Mouse (Mus musculus) urinary bladder, postnatal 4 days (tissue): ENCODE results near the gene Arhgap23.

ENCODE experiments used
- DNase-seq, 2 experiments: peaks; one replicate each; pipeline ENCODE4 v3.0.0; 2021 to 2022; ENCODE audit warnings: low spot score in 2 of 2

The Arhgap23 gene

GRCm38 (mm10) chr11:97406094-97406951 lies 9.0 kb upstream of the Arhgap23 start:
- DNase-seq = peak in 1 of 2 experiments; percentile 44

GRCm38 (mm10) chr11:97407456-97407855 lies 7.9 kb upstream of the Arhgap23 start:
- DNase-seq = no peak

GRCm38 (mm10) chr11:97408171-97408570 lies 7.2 kb upstream of the Arhgap23 start:
- peak; percentile 57 to 80 for DNase-seq

GRCm38 (mm10) chr11:97410958-97411357 lies 4.4 kb upstream of the Arhgap23 start:
- DNase-seq = no peak

- DNase-seq = no peak
Measured at GRCm38 (mm10) chr11:97412117-97412516, 3.2 kb upstream of the Arhgap23 start.

GRCm38 (mm10) chr11:97412808-97413347 lies 2.5 kb upstream of the Arhgap23 start:
- no peak for DNase-seq

GRCm38 (mm10) chr11:97415712-97416636 lies 641 bp downstream of the Arhgap23 start:
- peak in 1 of 2 experiments; percentile 65 for DNase-seq

GRCm38 (mm10) chr11:97416637-97417035 lies 1.3 kb downstream of the Arhgap23 start:
- DNase-seq = no peak

GRCm38 (mm10) chr11:97418834-97419539 lies 3.7 kb downstream of the Arhgap23 start:
- DNase-seq = no peak

- DNase-seq = no peak
Measured at GRCm38 (mm10) chr11:97419540-97419900, 4.2 kb downstream of the Arhgap23 start.

- no peak for DNase-seq
Measured at GRCm38 (mm10) chr11:97422507-97422906, 7.2 kb downstream of the Arhgap23 start.

GRCm38 (mm10) chr11:97424092-97424692 lies 8.9 kb downstream of the Arhgap23 start:
- DNase-seq = no peak

GRCm38 (mm10) chr11:97424802-97425201 lies 9.5 kb downstream of the Arhgap23 start:
- no peak for DNase-seq

- DNase-seq = peak; percentile 55 to 70
Measured at GRCm38 (mm10) chr11:97427794-97428725, 12.7 kb downstream of the Arhgap23 start.

GRCm38 (mm10) chr11:97428726-97429077 lies 13.4 kb downstream of the Arhgap23 start:
- no peak for DNase-seq

GRCm38 (mm10) chr11:97429615-97430014 lies 14.3 kb downstream of the Arhgap23 start:
- no peak for DNase-seq

GRCm38 (mm10) chr11:97432015-97432414 lies 16.7 kb downstream of the Arhgap23 start:
- peak in 1 of 2 experiments; percentile 73 for DNase-seq

- DNase-seq = no peak
Measured at GRCm38 (mm10) chr11:97432983-97433539, 17.7 kb downstream of the Arhgap23 start.

GRCm38 (mm10) chr11:97434121-97434520 lies 18.8 kb downstream of the Arhgap23 start:
- DNase-seq = no peak
